8 mouse cellular contexts compared by ENCODE assay signal in genomic region chr17:23551416-23551815, GRCm38 (mm10). TPM values are rescaled to one million over a fixed set of nuclear protein-coding genes. Genes with fewer than 3 reads are reported as not detected.
DNase-seq lines count a peak whose midpoint lies in the region; ATAC-seq and TF ChIP-seq lines count a peak whose summit lies in the region.

No protein-coding gene starts in this region.

- intact Hi-C loops in gastrocnemius, adult 2 months (cut with DNase I) = loop anchor here (5.0 kb wide), 1 partner anchor 121 kb away; the partner anchor contains the start of genes Hcfc1r1 and Thoc6
- intact Hi-C loops in gastrocnemius, postnatal 14 days (cut with DNase I; ENCODE audit: low total_unique reads) = no loop called here
- intact Hi-C loops in left cerebral cortex, postnatal 4 days (cut with DNase I) = loop anchor here (10.0 kb wide), 1 partner anchor 1127 kb away; the partner anchor contains the start of gene Zfp946

- peaks cover 17% of the 10 kb centered on the region for H3K36me3 ChIP-seq in liver, embryonic 12.5 days

- H3K4me1 ChIP-seq in liver, embryonic 12.5 days = peaks cover 48% of the 10 kb centered on the region

- DNase-seq in gastrocnemius, adult 2 months = no peak
- no peak for DNase-seq in gastrocnemius, postnatal 14 days
- DNase-seq in thymus, postnatal 4 days = peak; percentile 30
- no peak for DNase-seq in thymus, postnatal 10 days (ENCODE audit: low spot score in 2 of 2)
- no peak for DNase-seq in embryo, embryonic 10 days (ENCODE audit: low spot score)
- no peak for DNase-seq in left cerebral cortex, adult 11 months (ENCODE audit: low spot score)
- no peak for DNase-seq in left cerebral cortex, postnatal 4 days

- no peaks in the 10 kb centered on the region for H3K9me3 ChIP-seq in liver, embryonic 12.5 days (replicated peaks)

- ATAC-seq in liver, embryonic 12.5 days = no peak

- peak overlapping the region; percentile 78 for H3K4me2 ChIP-seq in liver, embryonic 12.5 days

- peak overlapping the region; percentile 92 for H3K27ac ChIP-seq in gastrocnemius, adult 2 months
- H3K27ac ChIP-seq in liver, embryonic 12.5 days = peak overlapping the region; percentile 82

- no peaks in the 10 kb centered on the region for H3K27me3 ChIP-seq in liver, embryonic 12.5 days (replicated peaks)

- TF ChIP-seq CTCF in gastrocnemius, adult 2 months (IDR thresholded peaks at IDR 0.05) = no peak

- H3K9ac ChIP-seq in liver, embryonic 12.5 days = peak overlapping the region; percentile 78

- peak overlapping the region; percentile 79 for H3K4me3 ChIP-seq in gastrocnemius, adult 2 months
- H3K4me3 ChIP-seq in liver, embryonic 12.5 days = peak overlapping the region; percentile 73

RNA-seq across cellular contexts. Expression of gene Zfp213, which starts 12.6 kb away (rescaled TPM):
- total RNA-seq in gastrocnemius, adult 2 months (2021) = 1 to 10 TPM; 2.0 to 3.3 TPM
- 1 to 10 TPM; 2.2 to 2.6 TPM for total RNA-seq in gastrocnemius, postnatal 14 days (2021)
- 8.3 and 9.1 TPM in 2 replicates for polyA plus RNA-seq in liver, embryonic 12.5 days (2016; fragmentation: Nextera tagmentation; extraction: Ambion mirVana)
- total RNA-seq in left cerebral cortex, postnatal 4 days (2021) = 1 to 10 TPM; 6.4 to 7.3 TPM

RNA-seq across cellular contexts. Expression of gene Zfp13, which starts 47.9 kb away (rescaled TPM):
- total RNA-seq in gastrocnemius, adult 2 months (2021) = 1 to 10 TPM; 1.5 to 2.1 TPM
- 1 to 10 TPM; 4.9 TPM for total RNA-seq in gastrocnemius, postnatal 14 days (2021)
- 2.8 and 2.9 TPM in 2 replicates for polyA plus RNA-seq in liver, embryonic 12.5 days (2016; fragmentation: Nextera tagmentation; extraction: Ambion mirVana)
- total RNA-seq in left cerebral cortex, postnatal 4 days (2021) = 10 to 100 TPM; 42.1 to 42.4 TPM

RNA-seq across cellular contexts. Expression of gene Zscan10, which starts 49.2 kb away (rescaled TPM):
- not detected for total RNA-seq in gastrocnemius, adult 2 months (2021)
- total RNA-seq in gastrocnemius, postnatal 14 days (2021) = not detected
- not detected in 2 replicates for polyA plus RNA-seq in liver, embryonic 12.5 days (2016; fragmentation: Nextera tagmentation; extraction: Ambion mirVana)
- not detected for total RNA-seq in left cerebral cortex, postnatal 4 days (2021)

Comparison
In these comparisons a context has a peak if more than half of its experiments do, and no peak if none do; other contexts are left out.
1. RNA of gene Zfp13, which starts 47.9 kb away (total RNA-seq): 42.1 to 42.4 TPM in left cerebral cortex, postnatal 4 days; 4.9 TPM in gastrocnemius, postnatal 14 days and 1.5 to 2.1 TPM in gastrocnemius, adult 2 months; every median in the first group is over 4 times any median in the second.